Mouse (Mus musculus) c-Kit-positive CD71-positive TER-119-positive erythroid progenitor cells, embryonic 14.5 days (primary cell): ENCODE results near the gene Lrp2bp.
A peak's percentile ranks its signal among the peaks of the same experiment; 100 is the strongest.

ENCODE experiments used
- DNase-seq: peaks from one replicate; pipeline ENCODE4 v3.0.0-alpha.2; 2013; ENCODE audit warnings: low spot score

The Lrp2bp gene

DNA sequence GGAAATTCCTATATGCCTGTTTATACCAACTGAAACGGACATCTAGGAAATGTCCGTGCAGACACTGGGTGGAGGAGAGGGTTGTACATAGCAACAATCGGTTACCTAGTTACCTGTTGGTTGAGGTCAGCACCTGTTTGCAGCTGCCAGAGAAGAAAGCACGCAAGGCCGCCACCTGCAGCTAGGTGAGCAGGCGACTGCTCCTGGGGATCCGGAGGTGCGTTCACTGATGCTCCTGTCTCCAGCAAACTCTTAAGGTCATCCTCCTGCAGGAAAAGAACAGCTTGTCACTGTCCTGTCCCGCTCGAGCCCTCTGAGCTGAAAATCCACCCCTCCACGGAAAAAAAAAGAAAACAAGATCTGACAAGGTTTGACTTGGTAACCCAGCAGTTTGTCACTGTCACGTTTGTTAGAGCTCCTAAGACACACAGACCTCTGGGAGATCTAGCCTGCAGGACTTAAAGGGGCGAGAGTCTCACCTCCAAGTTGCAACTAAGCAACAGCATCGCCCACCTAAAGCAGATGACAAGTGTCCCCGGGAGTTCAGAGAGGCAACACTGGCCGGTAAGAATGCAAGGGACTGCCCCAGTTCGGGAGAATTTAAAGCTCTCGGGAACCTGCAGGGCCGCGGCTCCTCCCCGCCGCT, at the start of gene Lrp2bp:
Gene Lrp2bp, plus strand, starts transcription at position 166 of the 646 bp plus-strand sequence.
- DNase-seq: no peak

DNA sequence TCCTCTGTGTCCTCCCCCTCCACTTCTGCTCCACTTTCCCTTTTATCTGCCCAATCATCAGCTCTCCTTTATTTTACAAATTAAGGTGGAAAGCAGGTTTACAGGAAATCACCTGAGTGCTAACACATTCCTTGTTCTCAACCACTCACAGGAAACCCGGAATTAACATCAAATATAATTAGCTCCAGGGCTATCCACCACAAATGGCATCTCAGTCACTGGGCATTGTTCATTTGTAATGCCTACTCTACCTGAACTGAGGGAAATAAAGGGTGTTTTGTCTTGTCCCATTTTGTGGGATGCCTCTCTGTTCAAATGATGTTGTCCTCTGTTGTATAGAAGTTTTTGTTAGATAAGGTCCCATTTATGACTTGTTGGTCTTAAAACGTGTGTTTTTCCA, 48.5 kb upstream of the Lrp2bp start:
- no peak for DNase-seq

DNA sequence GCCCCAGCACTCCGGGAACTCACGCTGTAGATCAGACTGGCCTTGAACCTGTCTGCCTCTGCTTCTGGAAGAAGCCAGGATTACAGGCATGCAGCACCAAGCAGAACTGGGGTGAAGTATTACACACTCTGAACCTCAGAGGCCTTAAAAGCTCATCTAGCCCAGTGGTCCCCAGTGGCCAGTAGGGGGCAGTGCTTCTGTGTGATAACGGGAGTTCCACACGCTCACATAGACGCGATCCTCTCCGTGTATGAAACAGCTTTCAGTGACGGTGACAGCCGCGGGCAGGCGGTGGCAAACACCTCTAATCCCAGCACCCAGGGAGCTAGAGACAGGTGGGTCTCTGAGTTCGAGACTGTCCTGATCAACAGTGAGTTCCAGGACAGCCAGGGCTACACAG, 28.2 kb upstream of the Lrp2bp start:
- no peak for DNase-seq

DNA sequence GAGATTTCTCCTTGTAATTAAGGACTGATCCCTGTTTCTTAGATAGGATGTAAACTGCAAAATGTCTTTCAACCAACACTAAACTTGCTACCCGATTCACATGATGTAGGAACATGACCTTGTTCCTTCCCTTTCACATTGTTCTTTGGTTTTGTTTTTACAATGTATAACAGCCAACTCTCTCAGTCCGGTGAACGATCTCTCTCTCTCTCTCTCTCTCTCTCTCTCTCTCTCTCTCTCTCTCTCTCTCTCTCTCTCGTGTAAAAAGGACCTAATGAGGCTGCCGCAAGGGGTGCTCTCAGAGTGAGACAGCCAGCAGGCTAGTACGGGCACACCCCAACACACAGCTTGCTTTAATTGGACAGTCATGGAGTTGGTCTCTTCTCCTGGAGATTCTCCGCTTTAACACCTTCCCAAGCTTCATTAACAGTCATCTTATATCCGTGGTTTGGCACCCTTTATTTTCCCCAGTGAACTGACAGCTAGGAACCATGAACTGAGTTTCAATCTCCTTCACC, 25.1 kb upstream of the Lrp2bp start:
- no peak for DNase-seq

DNA sequence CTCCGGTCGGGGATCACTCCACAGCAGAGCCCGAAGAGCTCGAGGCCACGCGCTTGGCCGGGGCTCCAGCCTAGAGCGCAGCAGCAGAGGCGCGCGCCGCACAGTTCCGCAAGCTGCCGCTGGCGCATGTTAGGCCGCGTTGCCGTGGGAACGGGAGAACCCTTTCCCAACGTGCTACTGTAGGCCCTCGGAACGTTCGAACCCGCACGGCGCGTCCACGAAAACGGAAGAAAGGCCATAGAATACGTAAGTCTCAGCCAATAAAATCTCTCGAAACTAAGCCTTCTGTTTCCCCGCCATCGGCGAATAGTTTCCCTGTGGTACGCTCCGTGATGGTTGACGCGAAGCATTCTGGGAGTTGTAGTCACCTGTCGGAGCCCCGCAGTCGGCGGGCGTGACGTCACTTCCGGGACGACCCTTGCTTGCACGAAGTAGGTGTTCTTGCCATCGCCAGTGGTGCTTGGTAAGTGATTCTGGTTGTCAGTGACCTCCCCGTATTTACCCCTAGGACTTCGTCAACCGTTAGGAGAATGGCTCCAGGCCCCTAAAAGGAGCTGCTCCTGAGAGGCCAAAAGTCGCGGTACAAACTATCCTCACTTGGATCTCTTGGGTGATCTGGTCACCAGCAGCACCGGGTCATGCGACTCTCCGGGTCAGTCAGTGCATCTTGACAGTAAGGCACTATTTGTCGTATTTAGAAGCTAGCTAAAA, 23.8 kb upstream of the Lrp2bp start, which contains the start of the genes 1700029J07Rik and Ufsp2:
Gene 1700029J07Rik, minus strand, starts transcription at position 127 of the 711 bp plus-strand sequence.
Gene Ufsp2, plus strand, starts transcription at position 403 of the 711 bp plus-strand sequence.
- DNase-seq: peak; percentile 97

DNA sequence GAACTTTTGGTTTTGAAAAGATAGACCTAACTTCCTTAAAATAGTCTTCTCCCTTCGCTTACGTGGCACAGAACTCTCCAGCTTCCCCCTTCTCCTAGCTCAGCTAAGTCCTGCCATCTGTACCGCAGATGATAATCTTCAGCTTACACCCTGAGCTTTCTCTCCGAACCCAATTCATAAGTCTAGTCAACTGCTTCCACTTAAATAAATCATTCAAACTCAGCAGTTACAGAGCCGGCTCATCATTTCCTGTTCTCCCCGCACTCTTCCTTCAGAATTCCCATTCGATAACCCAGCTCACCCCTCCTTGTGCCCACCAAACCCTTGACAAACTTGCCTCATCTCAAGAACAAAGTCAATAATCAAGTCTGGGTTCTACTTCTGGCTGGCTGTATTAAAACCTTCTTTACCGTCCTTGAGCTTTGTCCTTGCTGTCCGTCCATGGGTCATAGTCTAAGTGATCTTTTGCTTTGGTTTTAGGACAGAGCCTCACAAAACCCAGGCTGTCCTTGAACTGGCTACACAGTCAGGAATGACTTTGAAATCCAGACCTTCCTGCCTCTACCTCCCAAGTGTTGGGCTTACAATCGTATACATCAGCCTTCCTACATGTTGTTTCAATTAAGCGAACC, 23.1 kb upstream of the Lrp2bp start:
- DNase-seq: peak; percentile 27

DNA sequence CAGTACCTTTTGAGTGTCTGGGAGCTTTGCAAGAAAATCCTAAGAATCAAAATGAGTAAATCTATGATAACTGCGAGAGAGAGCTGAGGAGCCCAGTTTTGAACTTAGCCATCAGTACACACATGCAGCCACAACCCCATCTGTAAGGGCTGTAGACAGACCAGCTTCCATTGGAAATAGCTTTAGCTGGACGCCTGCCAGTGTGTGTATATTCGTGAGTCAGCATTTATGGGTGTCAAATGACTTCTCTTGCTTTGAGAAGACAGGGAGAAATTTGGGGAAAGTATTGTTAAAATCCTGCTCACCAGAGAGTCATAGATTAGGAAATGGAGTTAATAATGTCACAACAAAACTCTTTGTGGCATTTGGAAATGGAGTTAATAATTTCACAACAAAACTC, 12.4 kb upstream of the Lrp2bp start:
- DNase-seq: no peak

DNA sequence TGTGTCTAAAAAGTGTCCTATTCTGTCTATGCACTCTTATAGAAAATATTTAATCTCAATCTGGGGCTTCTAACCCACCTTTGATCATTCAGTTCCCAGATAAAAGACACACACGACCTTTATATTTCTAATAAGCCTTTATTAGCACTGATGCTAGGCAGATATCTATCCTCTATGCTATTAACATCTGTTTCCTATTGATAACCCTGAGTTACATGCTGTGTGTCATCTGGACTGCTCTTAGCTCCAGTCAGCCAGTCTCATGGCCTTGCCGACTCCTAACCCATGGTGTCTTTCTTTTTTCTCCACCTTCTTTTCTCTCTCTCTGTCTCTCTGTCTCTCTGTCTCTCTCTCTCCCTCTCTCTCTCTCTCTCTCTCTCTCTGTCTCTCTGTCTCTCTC, 10.9 kb upstream of the Lrp2bp start:
- no peak for DNase-seq

DNA sequence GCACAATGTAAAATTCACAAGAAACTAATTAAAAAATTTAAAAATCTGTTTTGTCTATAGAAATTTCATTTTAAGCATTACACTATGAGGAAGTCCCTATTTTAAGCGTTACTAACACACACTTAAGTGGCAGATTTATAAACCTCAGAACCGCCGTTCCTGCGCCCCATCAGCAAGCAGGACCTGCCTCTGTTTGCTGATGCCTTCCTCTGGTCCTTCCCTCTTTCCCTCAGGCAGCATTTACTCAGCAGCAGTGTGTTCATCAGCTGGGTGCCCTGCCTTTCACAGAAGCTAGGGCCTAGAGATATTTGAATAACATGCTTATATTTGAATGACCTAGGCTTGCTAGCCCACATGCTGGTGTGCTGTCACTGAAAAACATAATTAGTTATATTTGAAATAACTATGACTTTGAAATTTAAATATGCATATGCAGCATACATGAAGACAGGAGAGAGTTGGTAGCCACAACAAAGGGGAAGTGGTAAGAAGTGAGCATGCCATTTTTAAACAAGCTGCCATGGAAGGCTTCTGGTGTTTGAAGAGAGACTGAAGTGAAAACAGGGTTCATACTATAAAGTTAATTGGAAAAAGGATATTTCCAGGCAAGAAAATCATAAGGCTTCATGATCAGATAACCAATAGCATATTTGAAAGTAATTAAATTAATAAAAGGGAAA, 8.3 kb upstream of the Lrp2bp start:
- no peak for DNase-seq

DNA sequence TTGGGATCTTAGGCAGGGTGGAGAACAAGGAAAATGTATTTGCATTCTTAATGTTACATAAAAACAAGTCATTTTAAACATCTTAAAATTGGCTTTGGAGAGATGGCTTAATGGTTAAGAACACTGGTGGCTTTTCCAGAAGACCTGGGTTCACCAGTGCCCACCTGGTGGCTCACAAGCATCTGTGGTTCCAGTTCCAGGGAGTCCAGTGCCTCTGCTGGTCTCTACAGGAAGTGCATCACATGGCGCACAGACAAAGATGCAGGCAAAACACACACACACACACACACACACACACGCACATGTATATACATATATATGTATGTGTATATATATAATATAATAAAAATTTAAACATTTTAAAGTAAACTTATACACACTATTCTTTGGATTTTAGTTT, 5.0 kb upstream of the Lrp2bp start:
- no peak for DNase-seq

DNA sequence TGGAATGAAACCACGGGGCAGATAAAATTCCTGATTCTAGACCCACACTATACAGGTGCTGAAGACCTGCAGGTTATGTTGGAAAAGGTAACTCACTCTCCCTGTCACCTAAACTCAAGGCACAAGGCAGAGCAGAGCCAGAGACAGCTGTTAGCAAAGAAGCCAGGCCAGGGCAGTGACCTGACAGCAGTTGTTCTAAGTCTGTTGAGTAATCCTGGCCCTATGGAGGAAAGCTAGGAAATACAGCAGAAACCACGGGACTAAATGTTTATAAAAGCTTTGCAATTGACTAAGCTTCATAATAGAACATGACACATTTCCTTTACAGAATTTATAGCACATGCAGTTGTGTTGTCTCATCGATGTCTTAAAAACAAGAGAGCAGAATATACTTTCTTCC, 3.5 kb upstream of the Lrp2bp start:
- no peak for DNase-seq

DNA sequence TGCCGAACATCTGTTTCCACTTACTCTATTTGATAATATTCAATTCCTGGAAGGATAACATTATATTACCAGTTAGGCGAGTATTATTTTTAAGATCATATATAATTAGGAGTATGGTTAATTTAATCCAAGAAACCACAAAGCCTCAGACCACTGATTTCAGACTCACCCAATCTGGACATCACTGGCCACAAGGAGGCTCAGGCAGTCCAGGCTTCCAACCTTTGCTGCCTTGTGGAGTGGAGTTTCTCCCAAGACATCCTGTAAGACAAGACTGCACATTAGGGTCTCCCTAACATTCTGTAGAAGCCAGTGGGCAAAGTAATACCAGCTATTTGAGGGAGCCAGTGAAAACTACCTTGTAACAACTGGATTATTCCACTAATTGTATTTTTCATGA, 875 bp upstream of the Lrp2bp start:
- DNase-seq: no peak

DNA sequence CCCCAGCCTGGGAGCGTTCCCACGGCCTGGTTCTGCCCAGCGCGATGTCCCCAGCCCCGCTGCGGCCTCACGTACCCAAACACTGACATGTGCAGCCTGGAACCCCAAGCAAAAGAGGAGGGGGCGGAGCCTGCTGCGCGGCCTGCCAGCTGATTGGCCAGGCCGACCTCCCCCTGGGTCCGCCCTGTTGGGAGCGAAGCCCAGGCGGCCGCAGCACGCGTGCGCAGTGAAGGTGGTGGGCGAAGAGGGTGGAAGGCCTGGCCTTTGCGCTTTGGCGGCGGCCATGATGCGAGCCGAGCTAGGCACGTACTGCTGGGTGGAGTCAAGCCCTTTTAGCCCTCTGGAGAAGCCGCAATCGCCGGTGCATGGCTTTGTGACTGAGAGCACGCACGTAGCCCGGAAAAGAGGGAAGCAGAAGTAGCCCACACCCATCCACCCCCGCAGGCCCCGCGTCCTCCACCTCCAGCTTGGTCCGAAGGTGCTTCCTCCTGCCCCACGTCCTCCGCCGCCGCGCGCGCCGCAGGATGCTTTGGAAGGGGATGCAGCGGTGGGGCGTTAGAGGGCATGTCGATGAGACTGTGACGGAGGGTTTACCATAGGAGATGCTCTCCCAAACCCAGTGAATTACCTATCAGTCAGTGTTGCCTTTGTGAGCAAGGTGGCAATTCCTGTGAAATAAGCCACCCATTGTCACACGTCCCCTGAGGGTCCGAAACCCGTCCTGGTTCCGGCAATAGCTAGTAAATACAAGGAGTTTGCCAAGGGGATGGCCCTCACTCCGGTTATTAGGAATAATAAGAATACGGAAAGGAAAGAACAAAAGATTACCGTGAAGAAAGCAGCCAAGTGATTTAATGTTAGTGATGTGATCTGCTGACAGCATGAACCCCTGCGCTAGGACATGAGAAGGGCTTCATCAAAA, 942 bp downstream of the Lrp2bp start:
- peak; percentile 97 for DNase-seq

DNA sequence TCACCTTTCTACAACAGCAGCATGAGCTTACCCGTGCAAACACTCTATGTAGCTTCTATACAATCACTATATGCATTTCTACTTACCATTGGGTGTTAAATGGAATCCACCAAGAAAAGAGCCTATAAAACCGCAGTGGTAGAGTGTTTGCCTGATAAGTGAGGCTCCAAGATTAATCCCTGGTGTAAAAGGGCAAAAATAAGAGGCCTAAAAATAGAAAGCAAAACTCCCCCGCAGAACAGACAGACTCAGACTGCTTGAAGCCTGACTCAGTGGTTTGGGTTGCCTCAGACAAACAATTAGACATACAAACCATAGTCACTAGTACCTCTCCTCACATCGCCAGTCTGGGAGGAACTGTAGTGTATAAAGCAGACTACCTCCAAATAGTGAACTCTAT, 6.5 kb downstream of the Lrp2bp start, which contains the start of gene Ankrd37:
Gene Ankrd37, minus strand, starts transcription at position 112 of the 400 bp plus-strand sequence.
- no peak for DNase-seq

DNA sequence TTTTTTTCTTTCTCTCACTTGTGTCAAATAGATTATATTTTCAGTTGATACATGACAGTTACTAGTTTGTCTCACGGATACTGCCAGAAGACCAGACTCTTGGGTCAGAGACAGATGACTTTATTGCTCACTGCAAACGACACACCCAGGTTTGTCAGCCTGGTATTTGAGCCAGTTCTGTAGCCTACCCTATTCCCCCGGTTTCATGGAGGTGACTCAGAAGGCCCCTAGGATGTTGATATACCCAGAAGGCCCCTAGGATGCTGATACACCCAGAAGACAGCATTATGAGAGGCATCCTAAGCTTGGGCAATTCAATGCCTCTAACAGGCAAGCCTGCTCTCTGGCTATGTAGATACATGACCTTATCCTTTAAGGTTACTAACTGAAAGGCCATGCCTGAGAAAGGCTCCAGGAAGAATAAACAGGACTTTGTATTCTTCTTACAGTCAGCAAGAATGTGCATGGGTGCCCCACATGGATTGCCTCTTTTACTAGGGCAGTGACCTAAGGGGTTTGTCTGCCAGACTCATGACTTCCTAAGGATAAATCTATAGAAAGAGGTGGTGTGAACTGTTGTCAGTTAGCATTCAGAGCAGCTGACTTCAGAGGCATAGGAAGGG, 8.1 kb downstream of the Lrp2bp start:
- DNase-seq: no peak

DNA sequence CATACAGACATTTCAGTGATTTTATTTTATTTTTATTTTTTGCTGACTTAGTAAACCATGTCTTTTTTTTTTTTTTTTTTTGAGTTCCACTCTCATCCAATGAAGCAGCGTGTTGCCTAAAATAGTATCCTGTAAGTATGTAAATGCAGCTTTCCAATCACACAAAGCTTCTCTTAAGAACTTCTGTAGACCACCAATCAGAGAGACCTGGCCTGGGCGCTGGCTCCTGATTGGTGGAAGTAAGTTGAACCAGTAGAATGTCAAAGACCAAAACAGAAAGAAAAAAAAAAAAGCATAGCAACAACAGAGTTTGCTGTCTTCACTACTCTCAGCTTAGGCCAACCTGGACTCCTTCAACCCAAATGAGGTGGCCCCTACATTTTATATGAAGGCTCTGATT, 11.2 kb downstream of the Lrp2bp start:
- no peak for DNase-seq

DNA sequence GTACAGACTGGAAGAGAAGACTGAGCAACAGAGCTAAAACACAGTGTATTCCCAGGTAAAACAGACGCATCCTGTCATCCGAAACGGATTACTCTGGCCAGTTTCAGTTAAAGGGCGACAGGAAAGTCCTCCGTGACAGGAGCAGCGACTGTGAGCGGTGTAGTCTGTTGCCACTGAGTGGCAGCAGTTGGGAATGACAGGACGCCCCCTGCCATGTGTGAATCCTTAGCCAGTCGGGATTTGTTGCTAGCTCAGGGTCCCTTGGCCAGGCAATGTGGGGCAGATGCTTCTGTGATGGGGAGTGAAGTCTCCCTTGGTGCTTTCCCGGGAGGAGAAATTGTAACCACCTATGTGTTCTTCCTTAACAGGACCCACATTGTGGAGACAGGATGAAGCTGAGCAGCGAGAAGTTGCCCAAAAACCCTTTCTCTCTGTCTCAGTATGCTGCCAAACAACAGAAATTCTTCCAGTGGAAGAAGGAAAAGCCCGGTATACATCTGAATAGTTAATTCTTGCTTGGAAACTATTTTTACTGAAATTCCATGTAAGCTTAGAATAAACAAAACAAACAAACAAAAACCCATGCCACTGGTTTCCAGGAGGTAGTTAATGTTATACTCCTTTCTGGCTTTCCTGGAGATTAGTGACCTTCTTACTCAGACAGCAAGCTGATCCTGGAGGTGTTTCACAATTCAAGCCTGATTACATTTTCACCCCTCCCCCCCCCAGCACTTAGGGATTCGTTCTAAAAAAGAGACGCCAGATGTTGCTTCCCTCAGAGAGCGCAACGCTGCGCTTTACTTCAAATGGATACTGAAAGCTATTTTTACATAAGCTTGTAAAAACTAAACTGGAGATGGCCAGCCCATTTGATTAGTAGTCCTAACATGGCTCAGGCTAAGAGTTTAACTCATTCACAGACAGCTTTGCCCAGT, 11.9 kb downstream of the Lrp2bp start:
- no peak for DNase-seq

DNA sequence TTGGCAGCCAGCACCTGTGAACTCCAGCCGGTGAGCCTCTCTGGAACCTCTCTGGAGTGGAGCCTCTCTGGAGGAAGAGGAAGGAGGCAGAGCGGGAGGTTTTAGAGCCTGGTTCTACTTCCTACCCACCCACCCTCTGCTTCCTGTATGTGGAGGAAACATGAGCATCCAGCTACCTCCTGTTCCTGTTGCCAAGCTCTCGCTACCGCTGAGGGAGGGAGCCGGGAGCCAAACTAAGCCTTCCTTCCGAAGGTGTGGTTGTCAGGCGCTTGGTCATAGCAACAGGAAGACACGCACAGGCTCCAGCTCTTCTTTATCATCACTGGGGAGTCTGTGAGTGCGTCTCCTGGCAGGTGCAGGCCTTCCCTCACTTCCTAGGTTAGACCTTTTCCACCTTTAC, 23.1 kb downstream of the Lrp2bp start:
- DNase-seq: no peak

DNA sequence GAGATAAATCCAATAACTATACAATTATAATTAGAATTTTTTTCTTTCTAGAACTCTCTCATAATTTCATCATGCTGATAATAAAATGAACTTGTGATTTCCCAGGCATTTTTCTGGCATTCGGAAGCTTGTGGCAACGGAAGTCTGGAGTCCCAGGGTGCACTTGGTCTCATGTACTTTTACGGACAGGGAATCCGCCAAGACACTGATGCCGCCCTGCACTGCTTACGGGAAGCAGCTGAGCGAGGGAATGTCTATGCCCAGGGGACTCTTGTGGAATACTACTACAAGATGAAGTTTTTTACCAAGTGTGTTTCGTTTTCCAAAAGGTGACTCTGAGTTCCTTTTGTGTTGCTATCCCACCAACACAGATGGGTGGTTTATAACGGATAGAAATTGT, 23.7 kb downstream of the Lrp2bp start:
- DNase-seq: no peak

DNA sequence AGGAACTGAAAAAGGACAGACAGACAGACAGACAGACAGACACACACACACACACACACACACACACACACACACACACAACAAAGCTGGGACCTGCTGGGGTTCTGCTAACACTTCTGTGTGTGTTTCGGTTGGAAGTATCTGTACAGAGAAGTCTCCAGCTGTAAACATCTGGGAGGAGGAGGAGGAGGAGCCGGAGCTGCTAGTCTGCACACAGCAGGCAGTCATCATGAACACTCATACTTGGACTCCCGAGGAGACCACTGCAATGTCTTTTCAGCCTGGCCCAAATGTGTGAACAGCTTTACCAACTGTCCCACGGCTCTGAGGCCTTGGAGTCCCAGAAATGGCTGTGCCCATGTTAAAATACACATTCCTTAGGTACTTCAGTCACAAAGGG, 25.3 kb downstream of the Lrp2bp start:
- DNase-seq: no peak
